Mouse (Mus musculus) thymus, postnatal 0 days (tissue): ENCODE data around the gene Ttc7b. TPM values are rescaled to one million over a fixed set of nuclear protein-coding genes. Genes with fewer than 3 reads are reported as not detected.

Experiments used
- DNase-seq: peaks from one replicate; pipeline ENCODE4 v3.0.0-alpha.2; 2015; ENCODE audit warnings: low spot score
- polyA plus RNA-seq: library from polyadenylated mRNA; unstranded; fragments of >200 nt; fragmentation: Nextera tagmentation; extraction: Ambion mirVana; gene quantifications from 2 replicates; pipeline ENCODE4 v1.2.1, GENCODE M21; 2015

Ttc7b gene
- polyA plus RNA-seq, 1 experiment from 2014 or later: 7.3 TPM

- DNase-seq: no peak
Measured at GRCm38 (mm10) chr12:100525939-100526338, 5.3 kb upstream of the Ttc7b start.

GRCm38 (mm10) chr12:100520077-100520793 is 391 bp downstream of the Ttc7b start:
- peak; percentile 43 for DNase-seq

- no peak for DNase-seq
Measured at GRCm38 (mm10) chr12:100519684-100520076, 946 bp downstream of the Ttc7b start.

GRCm38 (mm10) chr12:100517371-100517770 is 3.3 kb downstream of the Ttc7b start:
- no peak for DNase-seq

- no peak for DNase-seq
Measured at GRCm38 (mm10) chr12:100516161-100516838, 4.3 kb downstream of the Ttc7b start.

GRCm38 (mm10) chr12:100515493-100515892 is 5.1 kb downstream of the Ttc7b start:
- no peak for DNase-seq

- no peak for DNase-seq
Measured at GRCm38 (mm10) chr12:100514611-100515010, 6.0 kb downstream of the Ttc7b start.

- no peak for DNase-seq
Measured at GRCm38 (mm10) chr12:100513131-100513530, 7.5 kb downstream of the Ttc7b start.

GRCm38 (mm10) chr12:100512641-100513040 is 8.0 kb downstream of the Ttc7b start:
- no peak for DNase-seq

- no peak for DNase-seq
Measured at GRCm38 (mm10) chr12:100509615-100510282, 10.9 kb downstream of the Ttc7b start.

GRCm38 (mm10) chr12:100508668-100509067 is 12.0 kb downstream of the Ttc7b start:
- no peak for DNase-seq

- no peak for DNase-seq
Measured at GRCm38 (mm10) chr12:100505484-100505883, 15.1 kb downstream of the Ttc7b start.

- DNase-seq: no peak
Measured at GRCm38 (mm10) chr12:100504585-100504984, 16.0 kb downstream of the Ttc7b start.

- no peak for DNase-seq
Measured at GRCm38 (mm10) chr12:100503659-100504058, 17.0 kb downstream of the Ttc7b start.

GRCm38 (mm10) chr12:100502544-100502943 is 18.1 kb downstream of the Ttc7b start:
- DNase-seq: no peak

GRCm38 (mm10) chr12:100501261-100501660 is 19.4 kb downstream of the Ttc7b start:
- DNase-seq: peak; percentile 85

GRCm38 (mm10) chr12:100499469-100499868 is 21.2 kb downstream of the Ttc7b start:
- no peak for DNase-seq

GRCm38 (mm10) chr12:100498006-100498405 is 22.6 kb downstream of the Ttc7b start:
- DNase-seq: no peak

GRCm38 (mm10) chr12:100495083-100495482 is 25.5 kb downstream of the Ttc7b start:
- no peak for DNase-seq

- no peak for DNase-seq
Measured at GRCm38 (mm10) chr12:100493211-100493610, 27.4 kb downstream of the Ttc7b start.

- DNase-seq: no peak
Measured at GRCm38 (mm10) chr12:100492676-100493075, 27.9 kb downstream of the Ttc7b start.

- no peak for DNase-seq
Measured at GRCm38 (mm10) chr12:100491967-100492611, 28.5 kb downstream of the Ttc7b start.
